Mouse (Mus musculus): ENCODE measurements around the gene Vps18. TPM values are rescaled to one million over a fixed set of nuclear protein-coding genes. Genes with fewer than 3 reads are reported as not detected.

Gene Vps18
- polyA plus RNA-seq, 1 experiment from 2014 or later: 20.1 TPM

DNA sequence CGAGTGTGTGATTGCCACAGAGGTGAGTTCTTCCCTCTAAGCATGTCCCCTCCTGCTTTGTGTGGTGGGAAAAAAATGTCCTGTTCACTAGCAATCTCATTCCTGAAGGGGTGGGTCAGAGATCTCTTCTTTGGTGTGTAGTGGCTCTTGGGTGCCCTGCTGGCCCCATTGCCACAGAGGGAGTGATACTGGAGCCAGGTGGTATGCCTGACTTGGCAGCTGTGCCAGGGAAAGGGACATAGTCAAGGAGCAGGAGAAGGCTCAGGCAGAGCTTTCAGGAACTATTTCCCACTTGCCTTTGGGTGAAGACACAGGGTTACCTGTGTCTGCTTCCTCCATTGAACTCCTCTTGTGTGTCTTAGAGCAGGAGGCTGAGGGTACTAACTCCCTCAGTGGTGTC, 45.6 kb downstream of the Vps18 start:
- Histone ChIP-seq H3K4me3 (no peak overlapping the region), H3K27ac (no peak overlapping the region), H3K4me2 (peak overlapping the region; percentile 18), H3K4me1 (peaks cover 5% of the 10 kb centered on the region; the same call in 1 of the 2 replicates), H3K9me3 (no peaks in the 10 kb centered on the region), H3K9ac (no peak overlapping the region), H3K27me3 (peaks cover 39% of the 10 kb centered on the region), H3K36me3 (no peaks in the 10 kb centered on the region)
- WGBS: 41% methylated on average over 1 of the region's 1 CpGs
- ATAC-seq (ENCODE audit: insufficient number of reproducible peaks, insufficient read depth, low FRiP score, low TSS enrichment, low read depth): no peak

DNA sequence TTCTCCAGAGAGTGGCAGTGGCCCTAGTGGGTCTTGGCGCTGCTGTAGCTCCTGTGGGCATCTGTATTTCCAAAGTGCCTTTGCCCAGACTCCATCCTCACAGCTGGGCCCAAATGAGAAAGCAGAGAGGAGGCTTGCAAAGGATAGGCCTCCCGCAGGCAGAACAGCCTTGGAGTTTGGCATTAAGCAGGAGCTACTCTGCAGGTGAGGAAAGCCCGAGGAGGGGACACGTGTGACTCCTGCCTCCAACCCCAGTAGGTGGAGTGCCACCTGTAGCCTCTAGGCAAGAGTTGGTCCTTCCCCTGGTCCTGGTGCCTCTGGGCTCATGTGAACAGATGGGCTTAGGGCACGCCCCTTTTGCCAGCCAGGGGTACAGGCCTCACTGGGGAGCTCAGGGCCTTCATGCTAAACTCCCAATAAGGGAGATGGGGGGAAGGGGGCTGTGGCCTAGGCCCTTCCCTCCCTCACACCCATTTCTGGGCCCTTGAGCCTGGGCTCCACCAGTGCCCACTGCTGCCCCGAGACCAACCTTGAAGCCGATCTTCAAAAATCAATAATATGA, 46.5 kb downstream of the Vps18 start:
- H3K4me2 ChIP-seq: no peak overlapping the region
- H3K9ac ChIP-seq: no peak overlapping the region; the same call in 1 of the 2 replicates
- no peaks in the 10 kb centered on the region for H3K9me3 ChIP-seq
- no peaks in the 10 kb centered on the region for H3K36me3 ChIP-seq
- no peak overlapping the region for H3K27ac ChIP-seq
- peaks cover 30% of the 10 kb centered on the region for H3K27me3 ChIP-seq
- no peak for ATAC-seq (ENCODE audit: insufficient number of reproducible peaks, insufficient read depth, low FRiP score, low TSS enrichment, low read depth)
- WGBS: 69% methylated on average over 7 of the region's 7 CpGs
- peaks cover 5% of the 10 kb centered on the region; the same call in 1 of the 2 replicates for H3K4me1 ChIP-seq
- no peak overlapping the region for H3K4me3 ChIP-seq

DNA sequence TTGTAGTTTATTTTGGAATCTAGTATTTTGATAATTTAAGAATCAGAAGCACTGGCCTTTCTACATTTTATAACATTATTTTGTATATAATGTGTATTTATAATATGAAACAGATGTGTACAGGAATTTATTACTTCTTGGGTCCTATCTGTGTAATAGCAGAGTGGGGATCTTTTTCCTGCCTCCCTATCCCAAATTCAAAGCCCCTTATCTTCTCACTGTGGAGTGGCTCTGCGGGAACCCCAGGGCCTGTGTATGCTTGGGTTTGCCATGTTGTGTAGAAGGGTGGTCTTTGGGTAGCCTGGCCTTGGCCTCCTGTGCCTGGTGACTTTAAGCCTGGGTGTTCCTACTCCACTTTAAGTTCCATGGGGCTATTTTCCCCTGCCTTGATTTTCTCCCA, 47.0 kb downstream of the Vps18 start:
- Histone ChIP-seq H3K9me3 (no peaks in the 10 kb centered on the region), H3K4me3 (no peak overlapping the region), H3K4me1 (peaks cover 5% of the 10 kb centered on the region; the same call in 1 of the 2 replicates), H3K4me2 (no peak overlapping the region), H3K36me3 (no peaks in the 10 kb centered on the region), H3K27ac (no peak overlapping the region; the same call in 1 of the 2 replicates), H3K9ac (no peak overlapping the region), H3K27me3 (peaks cover 25% of the 10 kb centered on the region)
- ATAC-seq (ENCODE audit: insufficient number of reproducible peaks, insufficient read depth, low FRiP score, low TSS enrichment, low read depth): no peak
- 94% methylated on average over 1 of the region's 1 CpGs for WGBS

DNA sequence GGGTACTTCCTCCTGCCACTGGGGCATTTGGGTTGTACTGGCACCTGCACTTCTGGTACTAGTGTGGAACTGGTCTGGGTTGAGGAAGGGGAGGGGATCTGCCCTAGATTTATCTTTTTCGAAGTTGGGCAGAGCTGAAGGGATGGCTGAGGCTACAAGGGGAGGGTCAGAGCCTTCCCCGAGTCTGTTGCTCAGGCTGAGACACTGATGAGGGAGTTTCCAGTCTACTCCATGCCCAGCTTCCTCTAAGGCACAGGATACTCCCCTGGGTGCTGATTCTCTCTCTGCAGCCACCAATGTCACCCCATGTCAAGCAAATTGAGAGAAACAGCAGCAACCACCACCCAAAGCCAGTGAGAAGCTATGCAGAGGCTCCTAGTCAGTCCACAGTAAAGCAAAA, 47.5 kb downstream of the Vps18 start:
- ATAC-seq (ENCODE audit: insufficient number of reproducible peaks, insufficient read depth, low FRiP score, low TSS enrichment, low read depth): no peak
- no peak overlapping the region for H3K4me2 ChIP-seq

DNA sequence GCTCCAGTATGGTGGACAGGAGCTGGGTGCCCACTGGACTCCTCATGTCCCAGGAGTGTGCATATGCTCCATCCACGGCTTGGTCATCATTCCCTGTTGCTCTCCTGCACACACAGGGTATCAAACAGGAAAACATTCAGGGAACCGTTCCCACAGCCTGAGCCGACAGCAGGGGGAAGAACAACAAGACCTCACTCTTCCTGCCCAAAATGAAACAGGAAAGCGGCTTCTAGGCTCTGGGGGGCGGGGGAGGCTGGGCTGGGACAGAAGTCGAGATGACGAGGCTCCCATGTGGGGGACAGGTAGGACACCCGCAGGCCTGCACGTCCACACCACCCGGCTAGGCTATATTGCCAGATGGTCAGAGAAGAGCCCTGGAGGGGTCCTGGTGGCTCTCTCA, 47.9 kb downstream of the Vps18 start:
- Histone ChIP-seq H3K9me3 (no peaks in the 10 kb centered on the region), H3K4me3 (no peak overlapping the region), H3K36me3 (no peaks in the 10 kb centered on the region), H3K4me2 (no peak overlapping the region), H3K27ac (no peak overlapping the region), H3K4me1 (peaks cover 5% of the 10 kb centered on the region; the same call in 1 of the 2 replicates), H3K27me3 (peaks cover 16% of the 10 kb centered on the region), H3K9ac (no peak overlapping the region)
- WGBS: 60% methylated on average over 10 of the region's 10 CpGs
- ATAC-seq (ENCODE audit: insufficient number of reproducible peaks, insufficient read depth, low FRiP score, low TSS enrichment, low read depth): no peak

More for the DNA sequence above, 47.5 kb downstream of the Vps18 start:
- WGBS: 70% methylated on average over 2 of the region's 2 CpGs
- no peak overlapping the region for H3K9ac ChIP-seq
- H3K9me3 ChIP-seq: no peaks in the 10 kb centered on the region
- no peak overlapping the region for H3K27ac ChIP-seq
- H3K27me3 ChIP-seq: peaks cover 21% of the 10 kb centered on the region
- no peaks in the 10 kb centered on the region for H3K36me3 ChIP-seq
- no peak overlapping the region for H3K4me3 ChIP-seq
- H3K4me1 ChIP-seq: peaks cover 5% of the 10 kb centered on the region; the same call in 1 of the 2 replicates

DNA sequence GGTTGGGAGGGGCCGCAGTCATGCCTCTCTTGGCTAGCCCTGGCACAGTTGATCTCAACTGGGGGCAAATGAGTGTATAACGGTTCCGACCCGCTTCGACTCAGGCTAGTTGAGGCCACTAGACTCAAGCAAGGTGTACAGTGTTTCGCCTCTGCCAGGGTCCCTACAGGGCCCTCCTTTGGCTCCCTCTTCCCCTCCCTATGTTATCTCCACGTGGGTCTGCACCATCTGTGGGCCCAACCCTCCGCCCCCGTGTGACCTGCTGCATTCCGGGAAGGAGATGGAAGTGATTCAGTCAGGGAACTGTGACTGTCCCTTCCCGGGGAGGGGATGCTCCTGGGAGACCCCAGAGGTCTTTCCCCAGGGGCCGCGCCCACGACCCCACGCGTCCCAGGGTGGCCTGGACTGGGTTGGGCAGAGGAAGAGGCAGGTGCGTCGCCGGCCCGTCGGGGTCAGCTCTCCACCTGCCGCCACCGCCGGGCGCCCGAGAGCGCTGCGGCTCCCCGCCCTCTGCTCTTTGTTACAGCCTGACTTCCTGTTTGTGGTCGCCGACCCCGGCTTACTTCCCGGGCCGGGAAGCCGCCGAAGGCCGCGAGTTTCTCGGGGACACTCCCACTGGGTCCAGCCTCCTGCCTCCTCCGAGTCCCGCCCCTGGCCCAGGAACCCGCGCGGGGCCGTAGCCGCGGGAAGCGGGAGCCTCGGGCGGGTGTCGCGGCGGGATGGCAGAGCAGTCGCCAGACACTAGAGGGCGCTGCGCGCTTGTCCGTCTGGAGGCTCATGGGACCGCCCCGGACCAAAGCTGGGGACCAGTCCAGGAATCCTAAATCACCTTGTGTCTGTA, 49.1 kb downstream of the Vps18 start:
- H3K36me3 ChIP-seq: no peaks in the 10 kb centered on the region
- H3K9me3 ChIP-seq: no peaks in the 10 kb centered on the region
- 8% methylated on average over 60 of the region's 60 CpGs for WGBS
- H3K4me1 ChIP-seq: peaks cover 5% of the 10 kb centered on the region; the same call in 1 of the 2 replicates
- peak; percentile 67 for ATAC-seq (ENCODE audit: insufficient number of reproducible peaks, insufficient read depth, low FRiP score, low TSS enrichment, low read depth)
- H3K27ac ChIP-seq: peak overlapping the region; percentile 60; the same call in 1 of the 2 replicates
- peak overlapping the region; percentile 54 for H3K4me3 ChIP-seq
- peaks cover 4% of the 10 kb centered on the region for H3K27me3 ChIP-seq
- peak overlapping the region; percentile 83 for H3K4me2 ChIP-seq
- peak overlapping the region; percentile 75 for H3K9ac ChIP-seq

DNA sequence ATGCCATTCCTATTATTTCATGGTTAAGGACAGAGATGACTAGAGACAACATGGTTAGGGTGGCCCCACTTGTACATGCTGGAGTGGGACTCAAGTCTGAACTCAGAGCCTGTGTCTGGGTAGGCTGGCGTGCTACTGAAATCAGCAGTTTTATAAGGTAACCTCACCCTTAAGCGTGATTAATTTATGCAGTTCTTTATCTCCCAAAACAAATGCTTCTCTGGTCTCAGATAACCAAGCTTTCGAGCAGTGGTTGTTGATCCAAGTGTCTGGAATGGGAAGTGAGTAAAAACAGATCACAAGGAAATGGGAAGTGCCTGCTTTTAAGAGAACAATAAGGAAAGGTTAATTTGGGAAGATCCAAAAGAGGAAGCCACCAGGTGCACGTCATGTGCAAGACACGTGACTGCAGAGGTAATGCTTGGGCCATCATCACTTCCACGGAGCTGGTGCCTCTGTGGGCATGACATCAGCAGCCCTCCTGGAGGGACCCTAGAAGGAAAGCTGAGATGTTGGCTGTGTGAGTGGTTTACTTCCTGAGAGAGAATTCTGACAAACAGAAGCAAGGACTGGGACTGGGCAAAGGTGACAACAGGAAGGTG, 56.1 kb downstream of the Vps18 start:
- WGBS: 46% methylated on average over 6 of the region's 6 CpGs
- no peak for ATAC-seq (ENCODE audit: insufficient number of reproducible peaks, insufficient read depth, low FRiP score, low TSS enrichment, low read depth)

More for the DNA sequence above, 56.1 kb downstream of the Vps18 start:
- H3K27ac ChIP-seq: no peak overlapping the region
- no peaks in the 10 kb centered on the region for H3K4me1 ChIP-seq
- H3K36me3 ChIP-seq: no peaks in the 10 kb centered on the region
- no peaks in the 10 kb centered on the region for H3K9me3 ChIP-seq
- no peak overlapping the region for H3K4me3 ChIP-seq
- peaks cover 10% of the 10 kb centered on the region for H3K27me3 ChIP-seq
- H3K9ac ChIP-seq: no peak overlapping the region
- no peak overlapping the region for H3K4me2 ChIP-seq

Other genes starting within 250 kb of the Vps18 start
- 56.7 and 58.6 TPM in 2 replicates for gene Knl1, start 241.6 kb upstream of the Vps18 start, polyA plus RNA-seq (2015; fragmentation: Nextera tagmentation; extraction: Ambion mirVana)
- 49.7 and 56.9 TPM in 2 replicates for gene Rad51, start 175.9 kb upstream of the Vps18 start, polyA plus RNA-seq (2015; fragmentation: Nextera tagmentation; extraction: Ambion mirVana)
- 37.5 and 40.9 TPM in 2 replicates for gene Rmdn3, start 131.7 kb upstream of the Vps18 start, polyA plus RNA-seq (2015; fragmentation: Nextera tagmentation; extraction: Ambion mirVana)
- 3.2 and 4.7 TPM in 2 replicates for gene Gchfr, start 121.0 kb upstream of the Vps18 start, polyA plus RNA-seq (2015; fragmentation: Nextera tagmentation; extraction: Ambion mirVana)
- 0.78 and 1.0 TPM in 2 replicates for gene Gm14137, start 114.2 kb upstream of the Vps18 start, polyA plus RNA-seq (2015; fragmentation: Nextera tagmentation; extraction: Ambion mirVana)
- gene Zfyve19, start 80.1 kb upstream of the Vps18 start, polyA plus RNA-seq (2015; fragmentation: Nextera tagmentation; extraction: Ambion mirVana): 51.3 and 60.6 TPM in 2 replicates
- gene Dnajc17, start 79.9 kb upstream of the Vps18 start, polyA plus RNA-seq (2015; fragmentation: Nextera tagmentation; extraction: Ambion mirVana): 25.3 and 31.1 TPM in 2 replicates
- 0.28 and 0.47 TPM in 2 replicates for gene Ppp1r14d, start 58.8 kb upstream of the Vps18 start, polyA plus RNA-seq (2015; fragmentation: Nextera tagmentation; extraction: Ambion mirVana)
- 15.3 and 15.4 TPM in 2 replicates for gene Spint1, start 51.4 kb upstream of the Vps18 start, polyA plus RNA-seq (2015; fragmentation: Nextera tagmentation; extraction: Ambion mirVana)
- gene Rhov, start 17.5 kb upstream of the Vps18 start, polyA plus RNA-seq (2015; fragmentation: Nextera tagmentation; extraction: Ambion mirVana): 16.7 and 17.9 TPM in 2 replicates
- gene Dll4, start 37.0 kb downstream of the Vps18 start, polyA plus RNA-seq (2015; fragmentation: Nextera tagmentation; extraction: Ambion mirVana): 4.2 and 4.6 TPM in 2 replicates
- gene Chac1, start 62.5 kb downstream of the Vps18 start, polyA plus RNA-seq (2015; fragmentation: Nextera tagmentation; extraction: Ambion mirVana): 1.7 and 1.8 TPM in 2 replicates
- 4.5 and 4.9 TPM in 2 replicates for gene Ino80, start 188.9 kb downstream of the Vps18 start, polyA plus RNA-seq (2015; fragmentation: Nextera tagmentation; extraction: Ambion mirVana)

Measured in embryonic facial prominence, embryonic 13.5 days (tissue).